Mouse (Mus musculus): Measurements from ENCODE around the gene Olfr829.

DNA sequence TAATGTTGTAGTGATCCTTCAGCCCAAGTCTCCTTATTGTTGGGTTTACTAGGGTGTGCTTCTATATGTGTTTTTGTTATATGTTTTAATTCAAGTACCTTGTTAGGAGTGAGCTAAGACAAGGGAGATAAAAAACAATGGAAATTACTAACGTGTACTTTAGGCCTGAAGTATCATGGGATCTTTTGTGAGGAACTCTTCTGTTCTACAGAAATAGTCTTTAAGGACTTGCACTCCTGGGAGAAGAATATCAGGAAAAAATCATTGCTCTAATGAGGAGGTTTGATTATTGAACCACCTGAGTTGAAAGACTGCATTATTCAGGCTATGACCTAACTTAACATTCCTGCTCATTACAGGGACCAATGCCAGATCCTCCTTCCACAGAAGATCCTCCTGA lies at the start of gene Olfr829:
- TF ChIP-seq CTCF (IDR thresholded peaks at IDR 0.05; ENCODE audit: borderline replicate concordance, control insufficient read depth, extremely low read depth, insufficient read depth, low read length, poor library complexity), result no peak
- TF ChIP-seq POLR2A (IDR thresholded peaks at IDR 0.05; ENCODE audit: control insufficient read depth, extremely low read depth, insufficient read depth, low read length, poor library complexity), result no peak

All from thymus, adult 2 months (tissue).